Mouse (Mus musculus) hindbrain, embryonic 14.5 days (tissue): Measurements from ENCODE around the gene Tex19.1. TPM values are rescaled to one million over a fixed set of nuclear protein-coding genes. Genes with fewer than 3 reads are reported as not detected.

Experiments used
- ATAC-seq: fragments of 200-750 bp; cut with Nextera tagmentation; 2 replicates; pipeline ENCODE4 v1.8.0; 2017; ENCODE audit warnings: moderate number of reproducible peaks, mild to moderate bottlenecking, moderate TSS enrichment, moderate library complexity; ENCODE audit not compliant: low FRiP score
- DNase-seq: peaks from one replicate; pipeline ENCODE4 v3.0.0-alpha.2; 2015; ENCODE audit warnings: low spot score
- H3K27ac ChIP-seq: fragments of 300-500 bp; sonication (generic); 2 replicates; pipeline ENCODE4 v1.5.1; 2014; ENCODE audit warnings: mild to moderate bottlenecking, moderate library complexity
- H3K27me3 ChIP-seq: fragments of 300-500 bp; sonication (generic); 2 replicates; pipeline ENCODE4 v1.6.1; 2014; ENCODE audit warnings: mild to moderate bottlenecking, low read length, mixed read lengths; ENCODE audit not compliant: control insufficient read depth, insufficient read depth
- H3K36me3 ChIP-seq: fragments of 300-500 bp; sonication (generic); replicated peaks from 2 replicates; pipeline ENCODE4 v1.6.1; 2014; ENCODE audit not compliant: control insufficient read depth, insufficient read depth
- H3K4me1 ChIP-seq: fragments of 300-500 bp; sonication (generic); replicated peaks from 2 replicates; pipeline ENCODE4 v1.6.1; 2014; ENCODE audit warnings: antibody characterized with exemption, low read length, mixed read lengths; ENCODE audit not compliant: control insufficient read depth, insufficient read depth
- H3K4me2 ChIP-seq: fragments of 300-500 bp; sonication (generic); replicated peaks from 2 replicates; pipeline ENCODE4 v1.6.1; 2014; ENCODE audit warnings: mild to moderate bottlenecking, moderate library complexity
- H3K4me3 ChIP-seq: fragments of 300-500 bp; sonication (generic); replicated peaks from 2 replicates; pipeline ENCODE4 v1.5.1; 2014; ENCODE audit warnings: mild to moderate bottlenecking, low read length
- H3K9ac ChIP-seq: fragments of 300-500 bp; sonication (generic); 2 replicates; pipeline ENCODE4 v1.6.1; 2014
- H3K9me3 ChIP-seq: fragments of 300-500 bp; sonication (generic); 2 replicates; pipeline ENCODE4 v1.6.1; 2016; ENCODE audit warnings: low read length; ENCODE audit not compliant: control insufficient read depth
- WGBS: fragments of 180-500 bp; shearing (Covaris S2); extraction: QIAGEN DNeasy Blood & Tissue Kit; methylation state at CpG from one replicate; pipeline ENCODE4 v1.1.7; 2014; 5-methylcytosine and 5-hydroxymethylcytosine counted together
- polyA plus RNA-seq: library from polyadenylated mRNA; unstranded; fragments of >200 nt; fragmentation: Nextera tagmentation; extraction: Ambion mirVana; gene quantifications from 2 replicates; pipeline ENCODE4 v1.2.1, GENCODE M21; 2014

Tex19.1 gene
- polyA plus RNA-seq, 1 experiment from 2014 or later = not detected

DNA sequence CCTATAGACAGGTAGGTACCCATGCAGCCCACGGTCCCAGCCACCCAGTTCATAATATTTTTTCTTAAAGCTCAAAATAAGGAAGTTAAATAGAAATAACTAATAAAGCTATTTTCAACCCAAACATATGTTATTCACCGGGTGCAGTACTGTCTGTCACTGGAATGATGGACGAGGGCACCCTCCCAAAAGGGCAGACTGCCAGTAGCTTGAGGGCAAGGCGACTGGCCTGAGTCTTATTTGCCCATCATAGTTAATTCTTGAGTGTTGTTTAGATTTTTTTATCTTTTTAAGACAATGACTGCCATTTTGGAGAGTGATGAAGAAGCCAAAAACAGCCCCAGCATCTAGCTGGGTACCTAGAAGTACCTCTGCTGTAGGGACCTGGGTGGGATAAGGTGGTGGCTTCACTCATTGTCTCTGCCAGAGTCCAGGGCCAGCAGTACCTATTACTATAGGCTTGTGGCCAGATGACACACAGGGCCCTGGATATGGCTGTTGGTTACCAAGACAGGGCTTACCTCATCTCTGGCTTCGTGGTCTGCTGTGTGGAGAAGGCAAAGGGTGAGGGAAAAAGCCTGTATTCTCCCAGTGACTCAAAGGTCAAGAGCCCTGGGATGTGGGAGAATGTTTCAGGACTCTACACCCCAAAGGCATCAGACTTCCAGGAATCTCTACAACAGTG, 33.7 kb upstream of the Tex19.1 start:
- Histone ChIP-seq H3K27ac (no peak overlapping the region), H3K27me3 (no peaks in the 10 kb centered on the region), H3K4me3 (no peak overlapping the region), H3K36me3 (no peaks in the 10 kb centered on the region), H3K9me3 (no peaks in the 10 kb centered on the region), H3K9ac (no peak overlapping the region), H3K4me1 (0 out of 2 replicates have a peak, but pooled peaks cover 6% of the 10 kb centered on the region), H3K4me2 (no peak overlapping the region)
- ATAC-seq = no peak
- DNase-seq = no peak
- WGBS = 71% methylated on average over 5 of the region's 5 CpGs

- ATAC-seq = no peak
- no peak overlapping the region for H3K27ac ChIP-seq
Observed at GRCm38 (mm10) chr11:121118106-121118505, 27.8 kb upstream of the Tex19.1 start.

DNA sequence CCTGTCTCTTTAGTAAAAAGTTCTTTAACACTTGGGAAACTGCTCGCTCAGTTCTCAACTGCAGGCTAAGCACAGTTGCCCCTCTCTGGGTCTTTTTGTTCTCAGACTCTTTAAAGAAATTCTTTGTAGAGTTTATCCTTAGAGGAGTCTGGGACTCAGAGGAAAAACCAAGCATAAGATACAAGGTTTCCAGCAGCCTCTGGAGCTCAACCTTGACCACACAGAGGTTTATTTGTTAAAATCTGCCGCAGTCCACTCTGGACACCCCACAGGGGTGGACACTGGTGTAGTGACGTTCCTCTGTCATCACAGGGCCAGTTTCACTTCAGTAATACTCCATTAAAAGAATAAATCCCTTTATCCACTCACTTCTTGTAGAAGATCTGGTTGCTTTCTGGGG, 27.4 kb upstream of the Tex19.1 start, which contains the start of gene Tex19.2:
TSS of gene Tex19.2 (minus strand) at position 101 of the 400 bp plus-strand sequence.
- DNase-seq = no peak
- Histone ChIP-seq H3K36me3 (no peaks in the 10 kb centered on the region), H3K27me3 (no peaks in the 10 kb centered on the region), H3K9ac (no peak within 1 kb of the TSS), H3K27ac (no peak within 1 kb of the TSS), H3K4me3 (no peak within 1 kb of the TSS), H3K4me2 (no peak within 1 kb of the TSS), H3K9me3 (no peaks in the 10 kb centered on the region), H3K4me1 (no peaks in the 10 kb centered on the region)
- WGBS = 61% methylated on average over 3 of the region's 3 CpGs
- no peak for ATAC-seq

More at GRCm38 (mm10) chr11:121118106-121118505, 27.8 kb upstream of the Tex19.1 start:
- DNase-seq = no peak
- WGBS = 92% methylated on average over 18 of the region's 18 CpGs
- no peaks in the 10 kb centered on the region for H3K9me3 ChIP-seq
- H3K4me3 ChIP-seq = no peak overlapping the region
- no peaks in the 10 kb centered on the region for H3K36me3 ChIP-seq
- H3K4me2 ChIP-seq = no peak overlapping the region
- H3K4me1 ChIP-seq = no peaks in the 10 kb centered on the region
- no peaks in the 10 kb centered on the region for H3K27me3 ChIP-seq
- H3K9ac ChIP-seq = no peak overlapping the region

DNA sequence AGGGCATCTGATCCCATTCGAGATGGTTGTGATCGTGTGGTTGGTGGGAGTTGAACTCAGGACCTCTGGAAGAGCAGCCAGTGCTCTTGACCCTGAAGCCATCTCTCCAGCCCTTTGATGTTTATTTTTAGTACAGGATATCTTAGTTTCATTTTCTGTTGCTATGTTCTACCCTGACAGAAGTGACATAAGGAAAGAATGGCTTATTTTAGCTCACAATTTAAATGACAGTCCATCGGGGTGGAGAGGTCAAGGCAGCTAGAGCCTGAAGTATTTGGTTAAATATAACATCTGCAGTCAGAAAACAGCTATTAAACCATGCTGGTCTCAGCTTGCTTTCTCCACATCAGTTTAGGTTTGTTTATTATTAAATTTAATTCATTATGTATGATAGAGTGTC, 24.8 kb upstream of the Tex19.1 start:
- no peak overlapping the region for H3K4me3 ChIP-seq
- no peaks in the 10 kb centered on the region for H3K4me1 ChIP-seq
- no peak overlapping the region for H3K27ac ChIP-seq
- H3K36me3 ChIP-seq = no peaks in the 10 kb centered on the region
- no peaks in the 10 kb centered on the region for H3K9me3 ChIP-seq
- H3K4me2 ChIP-seq = no peak overlapping the region
- no peak overlapping the region for H3K9ac ChIP-seq
- WGBS = 80% methylated on average over 3 of the region's 3 CpGs
- no peaks in the 10 kb centered on the region for H3K27me3 ChIP-seq
- ATAC-seq = no peak
- DNase-seq = no peak

- H3K9me3 ChIP-seq = no peaks in the 10 kb centered on the region
- H3K4me2 ChIP-seq = no peak overlapping the region
- H3K27me3 ChIP-seq = no peaks in the 10 kb centered on the region
- WGBS = 84% methylated on average over 2 of the region's 2 CpGs
- no peaks in the 10 kb centered on the region for H3K4me1 ChIP-seq
- H3K4me3 ChIP-seq = no peak overlapping the region
- no peak for ATAC-seq
- H3K36me3 ChIP-seq = no peaks in the 10 kb centered on the region
- DNase-seq = no peak
- no peak overlapping the region for H3K9ac ChIP-seq
- H3K27ac ChIP-seq = no peak overlapping the region
Observed at GRCm38 (mm10) chr11:121122024-121122670, 23.8 kb upstream of the Tex19.1 start.

DNA sequence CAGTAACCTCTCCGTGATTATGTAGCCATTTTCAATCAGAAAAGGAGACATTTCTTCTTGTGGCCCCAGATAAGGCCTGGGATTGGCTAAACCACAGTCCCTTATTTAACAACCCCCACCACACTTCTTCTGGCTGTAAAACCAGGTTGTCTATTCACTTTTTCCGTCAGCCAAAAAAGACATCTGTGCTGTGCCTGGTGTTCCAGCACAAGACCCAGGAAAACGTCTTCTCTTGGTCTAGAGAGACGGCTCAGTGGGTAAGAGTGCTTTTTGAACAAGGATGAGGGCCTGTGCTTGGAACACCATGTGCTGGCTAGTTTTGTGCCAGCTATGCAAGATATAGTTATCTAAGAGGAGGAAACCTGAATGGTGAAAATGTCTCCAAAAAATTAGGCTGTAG, 22.5 kb upstream of the Tex19.1 start:
- DNase-seq (no peak), ATAC-seq (no peak)
- Histone ChIP-seq H3K9me3 (no peaks in the 10 kb centered on the region), H3K9ac (no peak overlapping the region), H3K27me3 (no peaks in the 10 kb centered on the region), H3K4me1 (no peaks in the 10 kb centered on the region), H3K4me2 (no peak overlapping the region), H3K36me3 (no peaks in the 10 kb centered on the region), H3K27ac (no peak overlapping the region), H3K4me3 (no peak overlapping the region)
- WGBS = 88% methylated on average over 4 of the region's 4 CpGs

GRCm38 (mm10) chr11:121125522-121126172, 20.3 kb upstream of the Tex19.1 start:
- no peaks in the 10 kb centered on the region for H3K4me1 ChIP-seq
- ATAC-seq = no peak

GRCm38 (mm10) chr11:121126395-121126794, 19.5 kb upstream of the Tex19.1 start:
- H3K9ac ChIP-seq = no peak overlapping the region
- no peaks in the 10 kb centered on the region for H3K27me3 ChIP-seq
- H3K27ac ChIP-seq = no peak overlapping the region
- WGBS = 88% methylated on average over 1 of the region's 1 CpGs
- H3K9me3 ChIP-seq = no peaks in the 10 kb centered on the region
- ATAC-seq (no peak), DNase-seq (no peak)
- no peaks in the 10 kb centered on the region for H3K36me3 ChIP-seq
- no peaks in the 10 kb centered on the region for H3K4me1 ChIP-seq
- no peak overlapping the region for H3K4me2 ChIP-seq
- H3K4me3 ChIP-seq = no peak overlapping the region

More at GRCm38 (mm10) chr11:121125522-121126172, 20.3 kb upstream of the Tex19.1 start:
- no peaks in the 10 kb centered on the region for H3K27me3 ChIP-seq
- H3K9ac ChIP-seq = no peak overlapping the region
- no peaks in the 10 kb centered on the region for H3K36me3 ChIP-seq
- WGBS = 96% methylated on average over 3 of the region's 3 CpGs
- H3K27ac ChIP-seq = no peak overlapping the region
- H3K4me3 ChIP-seq = no peak overlapping the region
- no peak overlapping the region for H3K4me2 ChIP-seq
- no peak for DNase-seq
- no peaks in the 10 kb centered on the region for H3K9me3 ChIP-seq

GRCm38 (mm10) chr11:121127441-121127840, 18.5 kb upstream of the Tex19.1 start:
- Histone ChIP-seq H3K4me2 (no peak overlapping the region), H3K27me3 (no peaks in the 10 kb centered on the region), H3K4me3 (no peak overlapping the region), H3K4me1 (no peaks in the 10 kb centered on the region), H3K27ac (no peak overlapping the region), H3K9ac (no peak overlapping the region), H3K36me3 (no peaks in the 10 kb centered on the region), H3K9me3 (no peaks in the 10 kb centered on the region)
- DNase-seq (no peak), ATAC-seq (no peak)
- 93% methylated on average over 3 of the region's 3 CpGs for WGBS
